Mouse (Mus musculus) forebrain, embryonic 11.5 days (tissue): ENCODE measurements at regions not wholly inside any gene's neighbourhood (a gene's known extent, or its start where the extent isn't known, plus 50 kb on each side); places are given as distances from the start of the nearest gene placed in this dataset.

Experiments
- ATAC-seq: fragments of 200-750 bp; cut with Nextera tagmentation; replicated peaks from 2 replicates; pipeline ENCODE4 v1.8.0; 2017; ENCODE audit warnings: moderate TSS enrichment; ENCODE audit not compliant: low FRiP score
- DNase-seq: peaks from one replicate; pipeline ENCODE4 v3.0.0-alpha.2; 2017; ENCODE audit warnings: low spot score
- H3K27ac ChIP-seq: fragments of 300-500 bp; sonication (generic); 2 replicates; pipeline ENCODE4 v1.5.1; 2014; ENCODE audit warnings: low read depth, low read length
- H3K27me3 ChIP-seq: fragments of 300-500 bp; sonication (generic); 2 replicates; pipeline ENCODE4 v1.6.1; 2014; ENCODE audit warnings: mild to moderate bottlenecking, low read length, mixed read lengths; ENCODE audit not compliant: control insufficient read depth, insufficient read depth
- H3K36me3 ChIP-seq: fragments of 300-500 bp; sonication (generic); 2 replicates; pipeline ENCODE4 v1.6.1; 2014; ENCODE audit warnings: mild to moderate bottlenecking, low read length, moderate library complexity, mixed read lengths; ENCODE audit not compliant: control insufficient read depth, insufficient read depth
- H3K4me1 ChIP-seq: fragments of 300-500 bp; sonication (generic); replicated peaks from 2 replicates; pipeline ENCODE4 v1.6.1; 2014; ENCODE audit warnings: low read length, mixed read lengths; ENCODE audit not compliant: control insufficient read depth, insufficient read depth
- H3K4me2 ChIP-seq: fragments of 300-500 bp; sonication (generic); 2 replicates; pipeline ENCODE4 v1.6.1; 2014; ENCODE audit warnings: low read depth, mild to moderate bottlenecking, low read length, moderate library complexity, mixed read lengths; ENCODE audit not compliant: severe bottlenecking
- H3K4me3 ChIP-seq: fragments of 300-500 bp; sonication (generic); 2 replicates; pipeline ENCODE4 v1.5.1; 2014; ENCODE audit warnings: low read depth, low read length
- H3K9ac ChIP-seq: fragments of 300-500 bp; sonication (generic); 2 replicates; pipeline ENCODE4 v1.6.1; 2014; ENCODE audit warnings: low read length
- H3K9me3 ChIP-seq: fragments of 300-500 bp; sonication (generic); 2 replicates; pipeline ENCODE4 v1.6.1; 2016; ENCODE audit warnings: low read length, mixed read lengths; ENCODE audit not compliant: control insufficient read depth
- WGBS: fragments of 180-500 bp; shearing (Covaris S2); extraction: QIAGEN DNeasy Blood & Tissue Kit; methylation state at CpG from one replicate; pipeline ENCODE4 v1.1.7; 2014; 5-methylcytosine and 5-hydroxymethylcytosine counted together

DNA sequence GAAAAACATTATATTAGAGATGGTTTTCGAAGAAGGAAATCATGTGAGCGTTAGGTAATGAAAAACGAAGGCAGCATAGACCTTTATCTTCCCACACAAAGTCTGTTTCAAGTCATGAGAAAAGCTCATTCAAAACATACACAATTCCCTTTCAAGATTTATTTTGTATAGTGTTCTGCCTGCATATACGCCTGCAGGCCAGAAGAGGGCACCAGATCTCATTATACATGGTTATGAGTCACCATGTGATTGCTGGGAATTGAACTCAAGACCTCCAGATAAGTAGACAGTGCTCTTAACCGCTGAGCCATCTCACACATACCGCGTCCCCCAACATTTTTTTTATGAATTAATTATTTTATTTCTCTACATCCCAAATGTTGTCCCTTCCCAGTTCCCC, 578.3 kb upstream of the Ccdc54 start:
- WGBS: 77% methylated on average over 7 of the region's 7 CpGs
- no peak overlapping the region for H3K4me3 ChIP-seq

DNA sequence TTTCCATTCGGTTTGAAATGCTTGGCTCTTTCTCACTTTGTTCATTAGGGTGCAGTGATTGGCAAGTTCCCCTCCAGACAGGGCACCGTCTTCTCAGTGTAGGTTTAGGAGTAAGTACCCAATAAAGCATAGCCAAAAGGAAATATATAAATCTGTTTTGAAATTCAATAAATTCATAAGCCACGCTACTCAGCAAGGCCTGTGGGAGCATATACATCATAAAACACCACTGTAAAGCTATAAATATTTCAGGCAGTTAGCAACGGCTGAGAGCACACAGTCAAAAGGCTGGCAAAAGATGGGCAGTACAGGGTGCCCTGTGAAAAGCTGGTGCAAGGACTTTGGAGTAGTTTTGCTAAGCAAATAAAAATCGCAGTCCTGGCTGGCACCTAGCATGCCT, 569.8 kb upstream of the Ccdc54 start:
- ATAC-seq: no peak
- no peak overlapping the region for H3K27ac ChIP-seq
- H3K36me3 ChIP-seq: no peaks in the 10 kb centered on the region
- no peaks in the 10 kb centered on the region for H3K27me3 ChIP-seq
- no peak overlapping the region for H3K4me3 ChIP-seq
- no peaks in the 10 kb centered on the region for H3K9me3 ChIP-seq
- WGBS: 86% methylated on average over 5 of the region's 5 CpGs
- no peak overlapping the region for H3K4me2 ChIP-seq
- H3K4me1 ChIP-seq: no peaks in the 10 kb centered on the region
- no peak for DNase-seq
- no peak overlapping the region for H3K9ac ChIP-seq

More for the DNA sequence above, 578.3 kb upstream of the Ccdc54 start:
- H3K27ac ChIP-seq: no peak overlapping the region
- no peak overlapping the region for H3K9ac ChIP-seq
- no peaks in the 10 kb centered on the region for H3K4me1 ChIP-seq
- no peaks in the 10 kb centered on the region for H3K27me3 ChIP-seq
- no peaks in the 10 kb centered on the region for H3K36me3 ChIP-seq
- H3K4me2 ChIP-seq: no peak overlapping the region
- no peaks in the 10 kb centered on the region; the same call in 1 of the 2 replicates for H3K9me3 ChIP-seq
- DNase-seq (no peak), ATAC-seq (no peak)

DNA sequence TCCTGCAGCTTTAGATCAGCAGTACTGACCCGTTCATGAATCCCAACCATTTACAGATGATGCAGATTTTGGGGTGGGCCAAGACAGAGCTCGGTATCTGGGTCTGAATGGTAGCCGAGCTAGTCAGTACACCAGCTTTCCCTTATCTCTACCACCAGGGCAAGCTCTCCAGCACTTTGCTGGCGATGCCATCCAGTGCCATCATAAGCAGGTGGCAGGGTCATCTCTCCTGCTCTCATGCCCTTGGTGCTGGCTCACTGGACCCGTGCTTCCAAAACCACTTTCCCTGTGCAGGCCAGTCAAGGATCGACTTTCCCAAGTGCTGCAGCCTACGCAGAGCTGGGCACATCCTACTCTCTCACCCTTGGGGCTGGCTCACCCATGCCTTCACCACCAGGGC, 547.6 kb upstream of the Ccdc54 start:
- H3K4me3 ChIP-seq: no peak overlapping the region
- H3K27ac ChIP-seq: no peak overlapping the region
- 91% methylated on average over 7 of the region's 7 CpGs for WGBS
- no peaks in the 10 kb centered on the region for H3K36me3 ChIP-seq
- DNase-seq (no peak), ATAC-seq (no peak)
- H3K9ac ChIP-seq: no peak overlapping the region
- no peaks in the 10 kb centered on the region for H3K9me3 ChIP-seq
- H3K4me1 ChIP-seq: no peaks in the 10 kb centered on the region
- H3K27me3 ChIP-seq: no peaks in the 10 kb centered on the region
- no peak overlapping the region for H3K4me2 ChIP-seq

DNA sequence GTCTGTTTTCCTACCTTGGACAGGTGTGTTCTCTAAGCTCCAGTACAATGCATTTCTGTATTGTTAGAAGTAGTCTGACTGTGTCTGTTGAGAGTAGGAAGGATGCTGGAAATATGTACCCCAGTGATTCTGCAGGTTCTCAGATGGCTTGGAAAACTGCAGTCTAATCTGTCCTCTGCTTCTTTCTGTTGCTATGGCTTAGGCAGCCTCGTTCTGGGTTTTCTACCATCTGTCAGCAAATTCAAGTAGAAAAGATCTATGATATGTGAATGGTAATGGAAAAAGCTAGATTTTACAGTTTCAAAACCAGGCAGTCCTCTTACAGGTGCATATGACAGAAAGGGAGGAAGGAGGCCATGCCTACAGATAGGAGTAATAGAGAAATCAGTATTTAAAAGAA, 528.9 kb upstream of the Ccdc54 start:
- Histone ChIP-seq H3K4me3 (no peak overlapping the region), H3K4me2 (no peak overlapping the region), H3K9ac (no peak overlapping the region), H3K9me3 (no peaks in the 10 kb centered on the region), H3K36me3 (no peaks in the 10 kb centered on the region), H3K4me1 (no peaks in the 10 kb centered on the region), H3K27ac (no peak overlapping the region), H3K27me3 (no peaks in the 10 kb centered on the region)
- WGBS: 85% methylated on average over 1 of the region's 1 CpGs
- no peak for ATAC-seq
- DNase-seq: no peak

DNA sequence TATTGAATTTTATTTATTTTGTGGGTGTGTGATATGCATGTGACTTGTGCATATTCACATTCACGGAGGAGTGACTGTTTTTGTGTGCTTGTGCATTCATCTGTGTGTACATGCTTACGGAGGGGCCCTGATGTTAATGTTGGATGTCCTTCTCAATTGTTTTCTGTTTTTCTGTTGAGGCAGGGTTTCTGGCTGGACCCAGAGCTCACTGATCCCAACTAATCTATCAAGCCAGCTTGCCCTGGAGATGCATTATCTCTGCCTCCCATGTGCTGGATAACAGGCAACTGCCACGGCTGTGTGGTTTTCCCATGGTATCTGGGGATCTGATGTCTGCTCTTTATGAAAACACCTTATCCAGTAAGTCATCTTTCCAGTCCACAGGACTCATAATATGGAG, 527.4 kb upstream of the Ccdc54 start:
- no peaks in the 10 kb centered on the region for H3K36me3 ChIP-seq
- H3K9ac ChIP-seq: no peak overlapping the region
- no peaks in the 10 kb centered on the region for H3K27me3 ChIP-seq
- H3K27ac ChIP-seq: no peak overlapping the region
- 37% methylated on average over 3 of the region's 3 CpGs for WGBS
- H3K4me3 ChIP-seq: no peak overlapping the region
- ATAC-seq: no peak; the same call in 1 of the 2 replicates
- no peaks in the 10 kb centered on the region for H3K4me1 ChIP-seq
- no peak for DNase-seq
- H3K4me2 ChIP-seq: no peak overlapping the region; the same call in 1 of the 2 replicates
- no peaks in the 10 kb centered on the region for H3K9me3 ChIP-seq

DNA sequence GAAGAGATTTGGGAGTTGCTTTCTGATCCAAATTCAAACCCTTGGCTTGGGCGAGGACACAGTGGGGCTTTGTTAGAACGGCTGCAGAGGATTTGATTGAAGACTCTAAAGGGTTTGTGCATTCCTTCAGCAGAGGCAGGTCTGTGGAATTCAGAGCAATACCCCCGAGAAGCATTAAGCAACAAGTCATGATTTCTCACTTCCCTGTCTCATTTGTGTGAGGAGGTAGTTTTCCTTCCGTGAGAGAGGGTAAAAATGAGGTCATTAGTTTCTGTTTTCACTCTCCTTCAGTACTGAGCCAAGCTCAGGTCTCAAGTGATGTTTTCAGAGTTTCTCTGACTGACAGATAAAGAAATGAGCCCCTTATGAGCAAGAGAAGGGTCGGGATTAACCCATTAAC, 526.9 kb upstream of the Ccdc54 start:
- ATAC-seq (peak; percentile 55), DNase-seq (no peak)
- Histone ChIP-seq H3K4me1 (no peaks in the 10 kb centered on the region), H3K4me2 (no peak overlapping the region; the same call in 1 of the 2 replicates), H3K27me3 (no peaks in the 10 kb centered on the region), H3K27ac (no peak overlapping the region), H3K9me3 (no peaks in the 10 kb centered on the region), H3K36me3 (no peaks in the 10 kb centered on the region), H3K9ac (no peak overlapping the region), H3K4me3 (no peak overlapping the region)
- WGBS: 8% methylated on average over 5 of the region's 5 CpGs

DNA sequence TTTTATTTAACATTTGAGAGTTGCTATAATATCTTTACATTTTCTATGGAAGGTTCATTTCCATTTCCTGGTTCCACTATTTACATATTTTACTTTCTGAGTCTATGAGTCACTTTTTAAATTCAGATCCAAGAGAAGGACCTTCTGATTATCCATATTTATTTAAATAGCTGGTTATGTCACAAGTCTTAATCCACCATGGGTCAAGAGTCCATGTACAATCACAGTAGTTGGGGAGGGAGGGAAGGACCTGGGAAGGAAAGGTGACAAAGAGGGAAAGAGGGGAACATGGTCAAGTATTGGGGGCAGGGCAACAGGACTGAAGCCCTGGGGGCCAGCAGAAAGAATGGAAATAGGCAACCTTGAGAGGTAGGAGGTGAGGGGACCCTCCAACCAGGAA, 518.9 kb upstream of the Ccdc54 start:
- Histone ChIP-seq H3K9ac (no peak overlapping the region), H3K4me1 (no peaks in the 10 kb centered on the region), H3K9me3 (no peaks in the 10 kb centered on the region), H3K27me3 (no peaks in the 10 kb centered on the region), H3K27ac (no peak overlapping the region), H3K4me2 (no peak overlapping the region), H3K36me3 (no peaks in the 10 kb centered on the region), H3K4me3 (no peak overlapping the region)
- DNase-seq: no peak
- no peak for ATAC-seq

DNA sequence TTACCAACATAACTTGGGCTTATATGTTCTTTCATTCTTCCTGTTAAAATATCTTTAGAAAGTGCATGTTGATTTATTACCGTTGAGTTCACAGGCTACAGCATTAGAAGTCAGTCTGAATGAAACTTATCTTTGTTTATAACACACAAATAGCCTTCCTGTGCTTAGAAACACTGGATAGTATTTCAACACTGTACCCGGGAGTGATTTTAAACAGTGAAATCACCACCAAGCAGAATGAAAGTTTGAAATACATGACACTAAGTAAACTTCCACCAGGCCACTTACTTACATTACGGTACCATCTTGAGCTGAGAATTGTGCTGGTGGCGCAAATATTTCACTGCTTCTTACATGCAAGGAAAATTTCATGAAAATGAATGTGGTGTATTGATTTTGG, 516.5 kb upstream of the Ccdc54 start:
- Histone ChIP-seq H3K4me2 (no peak overlapping the region), H3K9me3 (no peaks in the 10 kb centered on the region), H3K27ac (no peak overlapping the region), H3K4me1 (no peaks in the 10 kb centered on the region), H3K36me3 (no peaks in the 10 kb centered on the region), H3K27me3 (no peaks in the 10 kb centered on the region), H3K4me3 (no peak overlapping the region), H3K9ac (no peak overlapping the region)
- WGBS: 92% methylated on average over 4 of the region's 4 CpGs
- no peak for DNase-seq
- ATAC-seq: no peak

DNA sequence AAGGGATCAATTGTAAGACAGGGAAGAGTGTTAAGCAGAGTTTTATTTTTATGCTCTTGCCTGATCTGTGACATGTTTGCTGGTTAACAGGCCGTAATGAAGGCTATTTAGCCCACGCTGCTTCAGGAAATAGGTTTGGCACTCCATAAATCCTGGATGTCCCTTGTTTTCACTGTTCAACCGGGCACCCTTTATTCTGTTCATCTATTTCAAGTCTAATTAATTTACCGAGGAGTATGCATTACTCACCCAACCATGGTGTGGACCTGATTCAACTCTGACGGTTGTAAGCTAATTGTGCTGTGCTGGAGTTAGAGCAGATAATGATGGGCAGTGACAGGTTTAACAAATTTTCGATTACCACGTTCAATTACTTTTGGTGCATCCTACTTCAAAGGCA, 495.6 kb upstream of the Ccdc54 start:
- Histone ChIP-seq H3K27ac (no peak overlapping the region), H3K36me3 (no peaks in the 10 kb centered on the region), H3K4me3 (no peak overlapping the region), H3K9ac (no peak overlapping the region), H3K9me3 (no peaks in the 10 kb centered on the region), H3K4me2 (no peak overlapping the region), H3K27me3 (no peaks in the 10 kb centered on the region), H3K4me1 (no peaks in the 10 kb centered on the region)
- ATAC-seq (peak; percentile 61), DNase-seq (no peak)
- WGBS: 72% methylated on average over 7 of the region's 7 CpGs
